Mouse (Mus musculus): ENCODE data around the gene Neu3.

GRCm38 (mm10) chr7:99797911-99798647 lies 30.1 kb downstream of the Neu3 start:
- TF ChIP-seq ZNF384 (IDR thresholded peaks at IDR 0.05; ENCODE audit: low read depth, low read length), result no peak
- TF ChIP-seq CTCF (conservative IDR thresholded peaks at IDR 0.05 in 1 of 2, IDR thresholded peaks at IDR 0.05 in 1 of 2; ENCODE audit: low read depth in 2 of 2, low read length in 2 of 2), result peak; percentile 70 to 90
- TF ChIP-seq POLR2A (IDR thresholded peaks at IDR 0.05; ENCODE audit: low read depth, low read length), result no peak
- no peak for TF ChIP-seq MEF2A (IDR thresholded peaks at IDR 0.05; ENCODE audit: borderline replicate concordance, low read depth, low read length)
- TF ChIP-seq USF2 (conservative IDR thresholded peaks at IDR 0.05; ENCODE audit: low read depth, low read length), result no peak
- TF ChIP-seq NELFE (IDR thresholded peaks at IDR 0.05; ENCODE audit: low read depth, low read length), result 0 out of 2 replicates have a peak, but pooled peaks have one; percentile 23
- no peak for TF ChIP-seq NRF1 (IDR thresholded peaks at IDR 0.05; ENCODE audit: low read depth, low read length)
- TF ChIP-seq CHD2 (IDR thresholded peaks at IDR 0.05; ENCODE audit: low read length), result no peak
- no peak for TF ChIP-seq HCFC1 (IDR thresholded peaks at IDR 0.05; ENCODE audit: low read depth, low read length)
- TF ChIP-seq E2F4 (IDR thresholded peaks at IDR 0.05; ENCODE audit: insufficient replicate concordance, low read depth, low read length), result no peak
- TF ChIP-seq RCOR1 (conservative IDR thresholded peaks at IDR 0.05; ENCODE audit: low read depth, low read length), result no peak

Data from CH12.LX (cell line).